Mouse (Mus musculus): ENCODE results near the gene Mroh8.
"Not testable (repeated sequence)": the region's sequence is repeated elsewhere in the genome, so short reads cannot be mapped to it uniquely, and the experiment has no call there.

Gene Mroh8

GRCm38 (mm10) chr2:157288996-157289395, 9.6 kb upstream of the Mroh8 start:
- no peak for DNase-seq (ENCODE audit: low read depth, low spot score)

- DNase-seq (ENCODE audit: low read depth, low spot score), result no peak
Measured at GRCm38 (mm10) chr2:157287542-157287941, 8.2 kb upstream of the Mroh8 start.

GRCm38 (mm10) chr2:157283321-157283720, 4.0 kb upstream of the Mroh8 start:
- no peak for DNase-seq (ENCODE audit: low read depth, low spot score)

GRCm38 (mm10) chr2:157278717-157279415, 483 bp downstream of the Mroh8 start, which contains the start of gene Rpn2:
TSS of gene Rpn2 (plus strand) at chr2:157279017.
- peak; percentile 90 for DNase-seq (ENCODE audit: low read depth, low spot score)

- no peak for DNase-seq (ENCODE audit: low read depth, low spot score)
Measured at GRCm38 (mm10) chr2:157263832-157264231, 15.5 kb downstream of the Mroh8 start.

GRCm38 (mm10) chr2:157263101-157263500, 16.2 kb downstream of the Mroh8 start:
- DNase-seq (ENCODE audit: low read depth, low spot score), result no peak

- DNase-seq (ENCODE audit: low read depth, low spot score), result no peak
Measured at GRCm38 (mm10) chr2:157262506-157262905, 16.8 kb downstream of the Mroh8 start.

DNA sequence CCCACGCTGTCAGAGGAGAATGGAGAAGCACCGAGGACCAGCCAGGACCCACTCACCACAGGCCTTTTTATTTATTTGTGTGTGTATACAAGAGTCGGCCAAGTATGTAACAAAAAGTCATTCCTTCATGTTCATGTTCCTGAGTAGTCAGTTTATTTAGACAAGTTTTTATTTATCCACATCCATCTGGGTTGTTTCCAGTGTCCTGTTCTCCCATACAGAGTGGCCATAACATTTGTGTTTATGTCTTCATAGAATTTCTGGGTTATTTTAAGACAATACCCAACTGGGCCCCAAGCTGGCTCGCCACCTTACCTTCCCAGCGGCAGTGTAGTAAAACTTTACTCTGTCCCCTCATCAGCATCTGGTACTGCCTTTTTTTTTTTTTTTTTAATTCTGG, 17.4 kb downstream of the Mroh8 start:
- DNase-seq (ENCODE audit: low read depth, low spot score), result no peak

- no peak for DNase-seq (ENCODE audit: low read depth, low spot score)
Measured at GRCm38 (mm10) chr2:157259720-157260119, 19.6 kb downstream of the Mroh8 start.

- DNase-seq (ENCODE audit: low read depth, low spot score), result no peak
Measured at GRCm38 (mm10) chr2:157248111-157248510, 31.2 kb downstream of the Mroh8 start.

- no peak for DNase-seq (ENCODE audit: low read depth, low spot score)
Measured at GRCm38 (mm10) chr2:157245603-157246002, 33.7 kb downstream of the Mroh8 start.

- DNase-seq (ENCODE audit: low read depth, low spot score), result no peak
Measured at GRCm38 (mm10) chr2:157245001-157245400, 34.3 kb downstream of the Mroh8 start.

DNA sequence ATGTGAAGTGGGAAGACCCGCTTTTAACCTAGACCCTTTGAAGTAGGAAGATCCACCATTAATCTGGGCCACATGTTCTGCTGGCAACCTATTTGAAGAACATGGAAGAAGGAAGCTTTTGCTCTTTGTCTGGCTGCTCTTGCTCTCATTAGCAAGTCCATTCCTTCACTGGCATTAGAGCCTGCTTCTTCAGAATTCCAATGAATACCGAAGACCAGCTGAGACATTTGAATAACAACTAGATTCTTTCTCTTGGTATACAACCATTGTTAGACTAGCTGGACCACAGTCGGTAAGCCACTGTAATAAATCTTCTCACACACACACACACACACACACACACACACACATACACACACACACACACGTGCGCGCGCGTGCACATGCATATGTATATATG, 43.4 kb downstream of the Mroh8 start:
- DNase-seq (ENCODE audit: low read depth, low spot score), result no peak

GRCm38 (mm10) chr2:157221916-157222315, 57.4 kb downstream of the Mroh8 start:
- not testable (repeated sequence) for DNase-seq (ENCODE audit: low read depth, low spot score)

DNA sequence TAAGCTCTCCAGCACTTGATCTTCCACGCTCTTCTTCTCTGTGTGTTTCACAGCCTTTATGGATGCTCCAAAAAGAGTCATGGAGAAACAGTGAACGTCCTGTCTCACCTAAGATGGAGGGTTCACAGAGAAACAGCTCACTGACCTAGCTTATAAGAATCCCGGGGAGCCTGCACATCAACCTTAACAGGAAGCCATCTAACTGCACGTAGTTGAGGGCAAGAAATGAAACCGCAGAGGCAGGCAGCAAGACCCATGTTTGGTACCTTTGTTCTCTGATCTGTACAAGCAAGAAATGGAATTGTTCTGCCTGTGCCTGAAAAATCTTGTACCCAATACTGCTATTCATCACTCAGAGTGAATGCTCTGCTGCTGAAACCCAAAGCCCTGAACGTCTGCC, 59.2 kb downstream of the Mroh8 start:
- no peak for DNase-seq (ENCODE audit: low read depth, low spot score)

DNA sequence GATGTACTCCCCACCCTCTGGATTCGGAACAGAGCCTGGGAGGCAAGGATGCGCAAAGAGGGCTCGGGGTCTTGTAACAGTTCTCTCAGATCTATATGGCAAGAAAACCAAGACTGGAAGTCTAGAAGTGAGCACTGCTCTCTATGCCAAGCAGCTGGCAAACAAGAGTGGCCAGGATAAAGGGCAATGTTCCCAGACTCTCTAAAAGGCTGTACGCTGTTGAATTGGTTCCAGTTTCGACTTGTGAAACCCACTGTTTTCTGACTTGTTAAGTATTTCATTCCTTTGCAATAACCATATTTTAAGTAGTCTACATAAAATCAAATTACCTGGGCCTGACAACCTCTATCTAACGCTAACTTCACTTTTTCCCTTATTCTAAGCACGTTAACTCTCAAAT, 67.6 kb downstream of the Mroh8 start:
- DNase-seq (ENCODE audit: low read depth, low spot score), result no peak

DNA sequence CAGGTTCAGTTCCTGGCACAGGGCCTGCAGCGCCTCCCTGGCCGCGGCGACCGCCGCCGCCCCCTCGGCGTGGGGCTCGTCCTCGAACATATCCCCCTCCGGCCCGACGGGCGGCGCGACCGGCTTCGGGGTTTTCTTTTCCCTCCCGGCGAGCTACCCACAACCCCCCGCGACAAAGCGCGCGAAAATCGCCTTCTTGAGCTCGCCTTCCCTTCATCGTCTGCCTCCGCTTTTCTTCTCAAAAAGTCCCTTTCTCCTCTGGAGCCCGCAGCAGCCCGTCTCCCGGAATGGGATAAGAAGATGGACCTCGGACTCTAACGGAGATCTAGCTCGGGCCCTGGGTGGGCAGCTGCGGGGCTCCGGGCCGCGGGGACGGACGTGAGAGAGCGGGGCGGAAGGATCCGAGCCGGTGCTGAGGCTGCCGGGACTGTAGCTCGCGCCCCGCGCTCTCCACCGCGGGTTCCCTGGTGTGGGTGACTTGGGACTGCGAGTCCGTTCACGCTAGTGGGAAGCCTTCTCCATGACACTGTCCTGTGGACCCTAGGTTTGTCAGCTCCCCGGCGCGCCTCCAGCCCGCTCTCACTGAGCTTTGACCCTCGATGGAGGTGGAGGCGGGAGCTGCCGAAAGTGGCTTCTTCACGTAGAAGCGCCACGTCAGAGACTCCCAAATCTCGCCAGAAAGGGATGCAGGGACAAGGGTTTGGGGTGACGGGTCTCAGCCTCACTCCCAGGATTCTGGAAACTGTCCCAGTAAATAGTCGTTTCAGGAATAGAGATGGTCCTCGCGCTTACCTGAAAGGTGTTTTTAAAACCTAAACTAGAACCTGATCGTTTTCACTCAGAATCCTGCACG, 74.8 kb downstream of the Mroh8 start, which contains the start of gene Rbl1:
Rbl1 (minus strand) TSS at position 169 of the 853 bp plus-strand sequence.
- DNase-seq (ENCODE audit: low read depth, low spot score), result peak; percentile 88

- DNase-seq (ENCODE audit: low read depth, low spot score), result peak; percentile 16
Measured at GRCm38 (mm10) chr2:157203459-157204365, 75.6 kb downstream of the Mroh8 start.

GRCm38 (mm10) chr2:157203026-157203425, 76.3 kb downstream of the Mroh8 start:
- no peak for DNase-seq (ENCODE audit: low read depth, low spot score)

- DNase-seq (ENCODE audit: low read depth, low spot score), result no peak
Measured at GRCm38 (mm10) chr2:157202361-157202760, 77.0 kb downstream of the Mroh8 start.

DNA sequence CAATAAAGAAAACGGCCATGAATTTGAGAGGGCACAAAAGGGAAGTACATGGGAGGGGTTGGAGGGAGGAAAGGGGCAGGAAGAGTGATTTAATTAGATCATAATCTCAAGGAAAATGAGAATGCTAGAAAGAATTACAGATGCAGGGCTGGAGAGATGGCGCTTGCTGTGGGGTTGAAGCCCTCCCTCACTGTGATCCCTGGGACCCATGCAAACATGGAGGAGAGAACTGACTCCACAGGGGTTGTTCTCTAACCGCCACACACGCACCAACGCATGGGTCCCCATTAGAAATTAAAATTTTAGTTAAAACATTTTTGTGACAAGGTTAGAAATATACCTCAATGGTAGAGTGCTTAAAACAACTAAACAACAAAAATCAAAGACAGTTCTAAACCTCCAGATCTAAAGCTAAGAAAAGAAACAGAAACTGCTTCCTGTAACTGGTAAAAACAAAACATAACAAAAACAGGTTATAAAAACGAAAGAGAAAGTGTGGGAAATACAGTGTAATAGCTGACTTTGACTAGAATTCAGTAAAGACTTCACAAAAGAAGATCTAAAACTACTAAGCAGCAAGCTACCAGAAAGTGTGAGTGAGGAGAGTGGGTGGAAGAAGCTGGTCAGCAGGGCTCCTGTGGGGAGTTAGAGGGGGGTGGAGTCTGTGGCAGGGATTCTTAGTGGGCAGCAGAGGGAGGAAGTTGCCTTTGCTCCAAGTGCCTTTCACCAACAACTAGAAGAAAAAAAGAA, 78.1 kb downstream of the Mroh8 start:
- DNase-seq (ENCODE audit: low read depth, low spot score), result no peak

Measured in brain, embryonic 18.5 days (tissue).